Mouse (Mus musculus) heart, adult 8-10 months (tissue): Measurements from ENCODE around the gene Bmp8b. TPM values are rescaled to one million over a fixed set of nuclear protein-coding genes. Genes with fewer than 3 reads are reported as not detected.
"Not testable (repeated sequence)": the region's sequence is repeated elsewhere in the genome, so short reads cannot be mapped to it uniquely, and the experiment has no call there.

Source experiments
- DNase-seq: peaks from one replicate; pipeline ENCODE4 v3.0.0; 2022; ENCODE audit warnings: low spot score
- total RNA-seq, 4 experiments: library from RNA; stranded (reverse); gene quantifications; 2 replicates each; pipeline ENCODE4 v1.2.4; 2022

The Bmp8b gene
- total RNA-seq, result not detected

DNA sequence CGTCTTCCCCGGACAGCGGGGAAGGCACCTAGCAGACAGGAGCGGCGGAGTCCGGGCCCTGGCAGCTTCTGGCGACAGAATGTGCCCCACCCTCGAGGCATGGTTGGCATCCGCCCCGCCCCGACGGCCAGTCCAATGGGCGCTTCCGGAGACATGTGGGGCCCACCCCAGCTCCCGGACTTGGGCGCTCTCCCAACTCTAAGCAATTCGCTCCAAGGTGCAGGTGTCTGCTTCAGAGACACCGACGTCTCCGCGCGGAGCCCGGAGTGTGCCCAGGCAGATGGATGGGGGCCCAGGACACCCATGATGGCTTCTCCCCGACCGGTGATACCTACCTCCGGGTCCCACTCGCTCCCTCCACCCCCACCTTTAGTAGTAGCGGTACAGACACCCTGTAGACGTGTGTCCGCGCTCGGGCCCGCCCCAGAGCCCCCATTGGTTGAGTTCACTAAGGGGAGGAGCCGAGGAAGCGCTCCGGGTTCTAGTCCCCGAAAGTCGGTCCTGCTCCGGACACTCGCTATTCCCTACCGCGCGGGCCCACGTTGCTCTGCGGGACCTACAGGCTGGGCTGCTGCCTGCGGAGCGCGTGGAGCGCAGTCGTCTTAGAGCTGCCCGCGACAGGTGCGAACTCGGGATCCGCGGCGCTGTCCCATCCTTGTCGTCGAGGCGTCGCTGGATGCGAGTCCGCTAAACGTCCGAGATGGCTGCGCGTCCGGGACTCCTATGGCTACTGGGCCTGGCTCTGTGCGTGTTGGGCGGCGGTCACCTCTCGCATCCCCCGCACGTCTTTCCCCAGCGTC lies at the start of gene Bmp8b:
Bmp8b (plus strand) TSS at position 515 of the 800 bp plus-strand sequence.
- no peak for DNase-seq

DNA sequence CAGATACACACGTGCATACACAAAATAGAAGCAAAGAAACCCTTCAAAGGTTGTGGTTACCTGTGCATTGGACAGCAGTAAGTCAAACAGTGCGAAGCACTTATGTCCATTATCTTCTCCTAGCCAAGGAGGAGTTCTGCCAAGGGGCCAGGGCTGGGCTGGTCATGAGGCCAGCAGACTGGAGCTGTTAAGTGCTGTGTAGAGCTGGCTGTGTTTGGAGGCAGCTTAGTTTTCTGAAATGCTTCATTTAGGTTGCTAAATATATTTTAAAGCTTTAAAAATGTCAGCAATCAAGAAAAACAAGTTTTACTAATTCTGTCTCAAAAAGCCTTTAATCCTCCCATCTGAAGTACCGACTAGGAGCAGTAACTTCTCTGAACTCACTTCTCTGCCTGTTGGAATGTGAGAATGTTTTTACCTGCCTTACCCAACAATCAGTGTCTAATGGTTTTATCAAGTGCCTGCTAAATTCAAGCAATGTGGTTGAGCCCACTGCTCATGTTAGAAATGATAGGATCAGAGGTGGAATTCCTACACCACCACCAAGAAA lies 48.3 kb upstream of the Bmp8b start:
- DNase-seq, result no peak

DNA sequence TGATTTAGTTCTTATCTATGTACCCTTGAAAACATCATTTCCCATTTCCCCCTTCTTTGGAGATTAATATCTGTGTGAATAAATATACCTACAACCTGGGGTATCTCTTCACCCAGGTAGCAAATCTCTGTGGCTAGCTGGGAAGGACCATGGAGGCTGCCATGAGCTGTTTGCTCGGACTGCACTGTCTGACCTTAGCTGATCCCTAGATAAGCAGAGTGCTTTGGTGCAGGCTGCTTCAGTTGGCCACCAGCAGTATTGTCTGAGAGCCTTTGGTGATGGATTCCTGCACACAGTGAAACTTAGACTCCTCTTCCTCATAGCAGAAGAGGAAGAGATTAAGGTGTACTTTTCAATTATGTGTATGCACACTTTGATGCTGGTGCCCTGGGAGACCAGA lies 47.0 kb upstream of the Bmp8b start:
- no peak for DNase-seq

DNA sequence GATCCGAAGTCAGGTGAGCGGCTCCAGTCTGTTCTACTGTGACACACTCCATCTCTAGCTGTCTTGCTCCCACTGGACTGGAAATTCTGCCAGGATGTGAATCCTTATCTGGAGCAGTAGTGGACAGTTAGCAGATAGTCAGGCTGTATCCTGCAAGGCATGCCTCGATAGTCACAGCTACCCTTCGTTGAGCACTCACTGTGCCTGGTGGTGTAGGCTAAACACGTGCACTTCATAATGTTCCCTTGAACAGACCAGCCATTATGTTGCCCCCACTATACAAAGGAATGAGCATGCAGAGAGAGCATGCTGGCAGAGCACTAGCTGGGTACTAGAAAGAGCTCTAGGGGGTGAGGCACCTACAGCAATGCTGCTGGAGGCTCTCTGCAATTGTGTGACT lies 43.2 kb upstream of the Bmp8b start:
- no peak for DNase-seq

DNA sequence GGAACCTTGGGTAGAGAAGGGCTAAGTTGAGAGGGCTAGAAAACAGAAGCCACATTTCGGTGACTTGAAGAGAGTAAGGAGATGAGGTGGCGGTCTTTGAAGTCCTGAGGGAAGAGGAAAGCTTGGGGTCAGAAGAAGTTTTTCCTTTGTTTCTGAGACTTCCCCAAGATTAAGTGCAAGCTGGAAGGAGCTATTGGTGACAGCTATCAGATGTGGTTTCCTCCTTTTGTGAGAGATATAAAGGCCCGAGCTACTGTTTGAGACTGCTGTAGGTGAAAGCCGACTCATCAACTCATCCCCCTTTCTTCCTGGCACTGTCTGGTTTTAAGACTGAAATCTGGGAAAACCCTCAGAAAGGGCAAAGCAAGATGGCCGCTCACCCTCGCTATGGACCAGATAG lies 36.3 kb upstream of the Bmp8b start:
- DNase-seq, result no peak

DNA sequence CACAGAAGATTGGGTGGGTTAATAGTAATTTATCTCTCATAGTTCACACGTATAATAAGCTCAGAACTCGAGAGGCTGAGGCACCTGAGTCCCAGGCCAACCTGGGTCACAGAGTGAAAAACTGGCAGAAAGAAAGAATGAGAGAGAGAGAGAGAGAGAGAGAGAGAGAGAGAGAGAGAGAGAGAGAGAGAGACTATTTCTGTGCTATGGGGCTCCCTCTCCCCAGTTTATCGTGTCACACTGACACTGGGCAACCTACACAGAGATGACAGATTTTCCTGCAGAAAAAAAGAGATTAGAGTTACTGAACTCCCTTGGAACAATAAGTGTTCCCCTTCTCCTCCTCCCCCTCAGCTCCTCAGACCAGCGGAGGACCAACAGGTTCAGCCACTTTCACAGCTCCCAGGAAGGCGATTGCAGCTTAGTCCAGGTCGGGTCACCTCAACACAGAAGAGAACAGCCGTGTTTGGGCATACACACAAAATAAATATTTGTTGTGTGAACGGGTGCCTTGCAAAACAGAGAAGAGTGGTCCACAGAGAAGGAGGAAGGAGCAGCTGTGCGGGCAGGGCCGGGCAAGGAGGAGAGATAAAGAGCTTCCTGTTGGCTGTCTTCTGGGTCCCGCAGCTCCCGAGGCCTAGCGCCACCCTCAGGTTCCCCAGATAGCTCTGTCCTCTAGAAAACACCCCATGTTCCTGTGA lies 33.5 kb upstream of the Bmp8b start:
- no peak for DNase-seq

DNA sequence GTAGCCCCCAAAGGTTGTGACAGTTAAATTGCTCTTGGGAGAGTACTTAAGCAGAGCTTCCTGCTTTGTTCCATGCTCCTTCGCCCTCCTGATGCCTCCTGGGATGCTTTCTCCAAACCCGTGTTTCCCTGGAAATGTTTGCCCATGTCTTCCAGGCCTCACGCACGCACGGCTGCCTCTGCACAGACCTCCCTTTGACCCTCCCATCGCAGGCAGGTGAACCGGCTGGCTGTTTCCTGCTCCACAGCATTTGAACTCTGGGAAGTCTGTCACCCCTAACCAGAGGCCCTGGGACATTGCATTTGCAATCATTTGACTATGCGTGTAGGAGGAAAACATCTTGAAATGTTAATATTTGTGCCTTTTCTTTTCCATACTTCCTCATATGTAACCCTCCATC lies 28.0 kb upstream of the Bmp8b start:
- DNase-seq, result no peak

DNA sequence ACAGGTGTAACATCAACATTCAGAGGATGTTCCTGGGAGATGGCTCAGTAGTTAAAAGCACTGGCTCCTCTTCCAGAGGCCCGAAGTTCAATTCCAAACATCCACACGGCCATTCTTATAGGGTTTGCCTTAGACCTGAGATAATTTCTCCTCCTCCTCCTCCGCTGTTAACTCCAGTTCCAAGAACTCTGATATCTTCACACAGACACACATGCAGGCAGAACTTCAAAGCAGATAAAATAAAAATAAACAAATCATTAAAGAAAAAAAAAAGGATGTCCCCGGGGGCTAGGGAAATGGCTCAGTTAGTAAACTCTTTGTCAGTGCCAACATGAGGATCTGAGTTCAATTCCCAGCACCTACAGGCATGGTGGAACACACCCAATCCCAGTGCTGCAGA lies 26.7 kb upstream of the Bmp8b start:
- no peak for DNase-seq

DNA sequence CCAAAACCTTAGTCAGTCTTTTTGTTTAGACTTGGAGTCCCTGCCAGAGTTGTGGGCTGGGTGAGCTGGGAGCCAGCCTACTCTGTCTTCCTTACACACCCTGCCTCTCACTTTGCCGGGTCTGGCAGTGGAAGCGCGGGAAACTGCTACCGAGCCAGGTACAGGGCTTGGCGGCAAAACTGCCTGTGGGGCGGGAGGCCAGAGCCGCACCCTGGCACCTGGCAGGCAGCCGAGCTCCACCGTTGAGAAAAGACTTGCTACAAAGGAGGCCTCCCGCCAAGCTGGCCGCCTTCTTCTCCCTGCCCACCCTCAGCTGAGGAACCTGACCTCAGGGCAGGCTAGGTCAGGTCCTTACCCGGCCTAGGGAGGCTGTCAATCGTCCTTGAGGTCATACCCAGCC lies 24.2 kb upstream of the Bmp8b start:
- DNase-seq, result no peak

DNA sequence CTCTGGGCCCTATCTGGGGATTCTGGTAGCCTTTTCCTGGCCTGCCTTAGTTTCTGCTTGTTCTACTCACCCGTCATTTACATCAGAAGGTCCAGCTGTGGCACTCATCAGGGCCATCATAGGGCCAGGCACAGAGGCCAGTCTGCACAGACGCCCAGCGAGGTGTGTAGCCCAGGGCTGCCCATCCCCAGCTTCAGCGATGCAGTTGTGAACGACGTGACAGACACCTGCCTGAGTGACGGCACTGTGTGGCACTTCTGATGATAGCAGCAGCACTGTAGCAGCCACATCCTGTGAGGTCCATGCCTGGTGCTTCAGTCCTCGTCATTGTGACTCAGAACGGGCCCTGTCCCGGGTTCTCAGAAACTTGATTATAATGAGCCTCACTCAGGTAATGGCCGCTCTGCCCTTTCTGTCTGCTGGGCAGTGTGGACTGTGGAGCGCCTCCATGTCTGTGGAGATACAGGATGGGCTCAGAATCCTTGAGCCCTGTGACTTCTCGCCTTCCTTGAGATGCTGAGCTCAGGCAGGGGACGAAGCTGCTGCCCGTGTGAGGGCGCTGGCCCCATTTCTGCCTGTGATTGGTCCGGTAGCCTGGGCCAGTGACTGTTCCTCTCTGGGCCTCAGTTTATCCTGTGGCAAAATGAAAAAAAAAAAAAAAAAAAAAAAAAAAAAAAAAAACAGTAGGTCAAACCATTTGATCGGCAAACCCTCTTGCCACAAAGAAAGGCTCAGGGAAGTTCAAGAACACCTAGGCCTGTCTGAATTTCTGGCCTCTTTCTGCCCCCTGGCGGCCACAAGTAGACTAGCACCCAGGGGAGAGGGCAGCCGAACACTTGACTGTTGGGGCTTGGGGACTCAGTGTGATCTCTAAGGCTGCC lies 22.4 kb upstream of the Bmp8b start:
- DNase-seq, result peak; percentile 34

DNA sequence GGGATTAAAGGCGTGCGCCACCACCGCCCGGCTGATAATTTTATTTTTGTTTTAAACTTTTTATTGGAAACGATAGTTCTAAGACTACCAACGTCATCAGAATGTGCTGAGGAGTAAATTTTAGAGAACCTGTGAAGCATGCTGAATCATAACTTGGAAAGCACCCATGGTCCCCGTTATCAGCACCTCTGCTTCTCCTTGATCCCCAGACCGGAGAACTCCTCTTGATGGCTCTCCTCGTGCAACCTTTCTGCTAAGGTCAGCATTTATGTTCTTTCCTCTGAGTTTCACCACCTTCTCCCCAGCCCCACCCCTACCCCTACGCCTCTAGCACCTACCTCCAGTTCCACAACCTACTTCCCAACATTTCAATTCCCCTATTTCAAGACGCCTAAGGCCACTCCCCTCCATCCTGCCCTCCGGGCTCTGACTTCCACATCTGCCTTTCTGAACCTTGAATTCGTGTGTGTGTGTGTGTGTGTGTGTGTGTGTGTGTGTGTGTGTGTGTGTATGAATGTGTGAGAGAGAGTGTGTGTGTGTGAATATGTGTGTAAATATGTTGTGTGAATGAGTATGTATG lies 21.6 kb upstream of the Bmp8b start:
- DNase-seq, result no peak

DNA sequence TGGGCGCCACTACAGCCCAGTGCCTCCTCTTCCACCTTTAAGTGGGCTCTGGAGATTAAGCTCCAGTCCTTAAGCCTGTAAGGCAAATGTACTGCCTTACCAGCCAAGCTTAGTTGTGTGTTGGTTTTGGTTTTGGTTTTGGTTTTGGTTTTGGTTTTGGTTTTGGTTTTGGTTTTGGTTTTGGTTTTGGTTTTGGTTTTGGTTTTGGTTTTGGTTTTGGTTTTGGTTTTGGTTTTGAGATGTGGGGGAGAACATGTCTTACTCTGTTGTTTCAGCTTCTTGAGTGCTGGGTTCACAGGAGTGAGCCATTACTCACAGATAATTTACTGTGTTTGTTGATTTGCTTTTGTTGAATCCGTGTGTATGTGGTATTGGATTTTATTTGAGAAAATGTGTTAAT lies 19.7 kb upstream of the Bmp8b start:
- no peak for DNase-seq

DNA sequence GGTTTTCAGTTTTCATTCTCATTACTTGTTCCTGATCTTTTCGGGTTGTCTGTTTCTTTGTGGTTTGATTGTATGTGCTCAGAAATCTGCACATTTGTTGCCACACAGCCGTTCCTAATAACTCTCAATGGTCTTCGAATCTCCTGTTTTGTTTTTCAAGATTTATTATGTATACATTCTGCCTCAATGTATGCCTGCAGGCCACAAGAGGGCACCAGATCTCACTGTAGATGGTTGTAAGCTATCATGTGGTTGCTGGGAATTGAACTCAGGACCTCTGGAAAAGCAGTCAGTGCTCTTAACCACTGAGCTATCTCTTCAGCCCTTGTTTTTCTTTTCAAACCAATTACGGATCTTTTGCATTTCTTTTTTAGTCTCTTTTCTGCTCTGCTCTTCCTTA lies 18.6 kb upstream of the Bmp8b start:
- DNase-seq, result no peak

DNA sequence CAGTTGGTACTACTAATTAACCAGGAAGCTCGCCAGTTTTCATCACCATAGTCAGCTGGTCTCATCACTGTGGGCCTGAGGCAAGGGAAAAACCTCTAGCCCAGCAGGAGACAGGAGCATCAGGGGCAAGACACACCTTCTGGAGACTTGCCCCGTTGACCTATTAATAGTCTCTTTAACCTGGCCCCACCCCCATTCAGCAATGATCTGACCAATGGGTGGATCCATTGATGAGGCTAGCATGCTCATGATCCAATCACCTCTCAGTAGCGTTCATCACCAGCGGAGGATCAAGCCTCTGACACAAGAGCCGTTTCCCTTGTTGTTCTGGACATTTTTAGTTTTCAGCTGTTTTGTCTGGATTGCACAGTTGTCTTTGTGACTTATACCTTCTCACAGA lies 12.3 kb upstream of the Bmp8b start:
- no peak for DNase-seq

DNA sequence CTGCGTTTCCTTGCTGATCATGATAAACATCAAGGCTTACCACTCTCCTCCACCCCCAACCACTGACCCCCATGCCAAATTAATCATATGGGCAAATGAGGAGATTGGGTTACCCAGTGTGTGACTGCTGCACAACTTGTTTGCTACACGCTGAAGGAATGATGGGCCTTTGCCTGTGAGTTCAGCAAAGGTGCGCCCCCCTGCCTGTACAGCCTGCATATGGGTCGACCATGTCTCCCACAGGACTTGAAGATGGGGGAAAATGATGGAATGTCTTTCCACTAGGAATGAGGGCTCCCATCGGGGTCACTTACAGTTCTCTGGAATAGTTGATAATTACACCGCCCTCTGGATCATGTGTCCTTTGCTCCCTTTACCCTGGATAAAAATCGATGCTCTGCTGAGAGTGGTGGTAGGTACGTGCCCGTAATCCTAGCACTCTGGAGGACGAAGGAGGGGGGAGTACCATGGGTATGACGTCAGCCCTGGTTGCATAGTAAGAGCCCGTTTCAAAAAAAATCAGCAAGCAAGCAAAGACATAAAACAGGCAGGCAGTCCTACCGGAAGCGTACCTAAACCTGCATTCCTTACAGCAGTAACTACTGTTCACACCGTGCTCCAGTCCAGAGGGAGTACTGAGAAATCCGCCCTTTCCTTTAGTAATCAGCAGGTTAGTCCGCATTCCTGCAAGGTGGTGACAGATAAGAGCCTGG lies 11.7 kb upstream of the Bmp8b start:
- DNase-seq, result no peak

DNA sequence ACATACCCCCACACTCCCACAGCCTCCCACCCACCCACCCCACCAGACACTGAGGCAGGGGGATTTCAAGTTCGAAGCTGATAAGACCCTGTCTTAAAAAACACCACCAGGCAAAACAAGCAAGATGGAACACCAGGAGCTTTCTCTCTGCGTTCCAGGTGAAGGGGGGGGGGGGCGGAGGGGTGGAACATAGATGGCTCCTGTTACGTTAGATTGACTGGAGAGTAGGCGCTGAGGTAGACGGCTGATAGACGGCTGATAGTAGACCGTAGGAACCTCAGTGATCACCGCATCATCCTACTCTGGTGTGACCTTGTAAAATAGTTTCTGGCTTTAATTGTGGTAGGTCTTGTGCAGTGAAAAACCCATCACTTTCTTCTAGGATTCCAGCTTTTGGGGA lies 11.1 kb upstream of the Bmp8b start:
- DNase-seq, result no peak

DNA sequence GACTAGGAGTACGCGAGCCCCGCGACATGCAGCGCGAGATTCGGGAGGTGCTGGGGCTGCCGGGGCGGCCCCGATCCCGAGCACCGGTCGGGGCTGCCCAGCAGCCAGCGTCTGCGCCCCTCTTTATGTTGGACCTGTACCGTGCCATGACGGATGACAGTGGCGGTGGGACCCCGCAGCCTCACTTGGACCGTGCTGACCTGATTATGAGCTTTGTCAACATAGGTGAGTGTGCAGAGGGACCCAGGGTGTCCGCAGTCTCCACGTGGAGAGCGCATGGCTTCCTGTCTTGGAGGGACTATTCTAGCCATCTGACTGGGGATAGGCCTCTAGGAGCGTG lies 456 bp downstream of the Bmp8b start:
- no peak for DNase-seq

DNA sequence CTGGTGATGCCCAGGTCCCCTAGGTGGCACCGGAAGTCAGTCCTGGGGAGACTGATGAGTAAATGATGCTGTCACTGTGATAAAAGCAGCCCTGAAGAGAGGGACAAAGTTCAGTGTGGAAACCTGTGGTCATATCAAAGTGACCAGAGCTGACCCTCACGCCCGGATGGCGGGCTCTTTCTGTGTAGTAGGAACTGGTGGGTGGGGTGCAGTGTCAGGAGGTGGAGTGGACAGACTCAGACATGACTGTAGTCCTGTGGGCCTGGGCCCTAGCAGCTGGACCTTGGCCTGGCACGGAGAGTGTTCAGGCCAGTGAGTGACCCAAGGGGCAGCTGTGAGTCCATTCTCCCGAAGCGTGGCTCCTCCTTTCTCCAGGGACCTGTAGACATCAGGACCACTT lies 964 bp downstream of the Bmp8b start:
- DNase-seq, result not testable (repeated sequence)

DNA sequence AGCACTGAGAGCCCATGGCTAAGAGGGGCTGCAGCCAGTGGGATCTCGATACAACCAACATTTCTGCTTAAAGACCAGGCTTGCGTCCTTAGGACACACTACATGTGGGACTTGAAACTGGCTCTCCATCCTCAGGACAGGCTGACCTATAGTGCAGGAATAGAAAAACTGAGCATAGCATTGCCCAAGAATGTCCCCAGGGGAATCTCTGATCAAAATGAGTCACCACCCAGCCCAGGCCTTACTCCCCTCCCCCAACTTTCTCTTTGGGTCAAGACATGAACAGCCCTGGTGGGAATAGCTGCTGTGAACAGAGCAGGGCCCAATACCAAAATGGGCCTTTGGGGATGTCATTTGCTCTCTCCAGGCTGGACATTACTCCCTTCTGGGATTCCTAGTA lies 1.9 kb downstream of the Bmp8b start:
- DNase-seq, result no peak

DNA sequence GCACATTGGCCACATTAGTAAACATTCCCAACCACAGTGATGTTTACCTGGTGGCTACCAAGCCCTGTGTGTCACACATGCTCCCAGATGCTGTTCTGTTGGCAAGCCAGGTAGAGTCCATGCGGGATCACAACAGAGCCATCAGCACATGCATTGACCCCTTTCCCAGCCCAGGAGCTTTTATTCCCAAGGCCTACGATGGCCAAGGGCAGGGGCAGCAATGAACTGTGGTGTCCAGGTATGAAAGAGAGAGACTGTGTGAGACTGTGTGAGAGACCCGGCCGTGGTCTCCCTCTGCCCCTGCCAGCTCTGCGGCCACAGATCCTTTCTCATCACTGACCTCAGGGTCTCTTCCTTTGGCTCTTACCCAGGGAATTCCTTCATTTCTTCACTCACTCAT lies 3.1 kb downstream of the Bmp8b start:
- DNase-seq, result no peak

DNA sequence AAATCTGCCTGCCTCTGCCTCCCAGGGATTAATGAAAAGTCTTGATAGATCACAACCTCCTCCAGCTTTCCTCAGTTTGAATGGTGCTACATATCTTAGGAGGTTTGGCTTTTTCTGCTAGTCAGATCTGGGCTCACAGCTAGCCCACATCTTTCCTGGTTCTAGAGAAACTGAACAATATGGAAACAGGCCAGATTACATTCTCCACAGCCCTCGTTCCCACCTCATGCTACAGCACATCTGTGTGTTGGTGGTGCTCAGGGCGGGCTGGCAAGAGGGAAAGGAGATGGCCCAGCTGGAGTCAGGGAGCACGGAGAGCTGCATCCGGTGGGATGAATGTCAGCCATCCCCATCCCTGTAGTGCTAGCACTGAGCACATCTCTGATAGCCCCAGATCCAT lies 5.8 kb downstream of the Bmp8b start:
- no peak for DNase-seq
